Mouse (Mus musculus) liver, embryonic 13.5 days (tissue): ENCODE data around the gene Pole. TPM values are rescaled to one million over a fixed set of nuclear protein-coding genes. Genes with fewer than 3 reads are reported as not detected.

Experiments used
- ATAC-seq: fragments of 200-750 bp; cut with Nextera tagmentation; 2 replicates; pipeline ENCODE4 v1.8.0; 2017; ENCODE audit warnings: low read depth, mild to moderate bottlenecking, moderate number of reproducible peaks, moderate library complexity
- DNase-seq: peaks from one replicate; pipeline ENCODE4 v3.0.0; 2022
- H3K27ac ChIP-seq: fragments of 300-500 bp; sonication (generic); 2 replicates; pipeline ENCODE4 v1.5.1; 2015; ENCODE audit warnings: moderate library complexity, mild to moderate bottlenecking, inconsistent platforms
- H3K27me3 ChIP-seq: fragments of 300-500 bp; sonication (generic); 2 replicates; pipeline ENCODE4 v1.6.1; 2015; ENCODE audit warnings: mild to moderate bottlenecking, inconsistent platforms
- H3K36me3 ChIP-seq: fragments of 300-500 bp; sonication (generic); 2 replicates; pipeline ENCODE4 v1.6.1; 2015; ENCODE audit warnings: mild to moderate bottlenecking, inconsistent platforms
- H3K4me1 ChIP-seq: fragments of 300-500 bp; sonication (generic); replicated peaks from 2 replicates; pipeline ENCODE4 v1.6.1; 2015; ENCODE audit warnings: inconsistent platforms
- H3K4me2 ChIP-seq: fragments of 300-500 bp; sonication (generic); 2 replicates; pipeline ENCODE4 v1.6.1; 2015; ENCODE audit warnings: inconsistent platforms, mild to moderate bottlenecking, moderate library complexity
- H3K4me3 ChIP-seq: fragments of 300-500 bp; sonication (generic); replicated peaks from 2 replicates; pipeline ENCODE4 v1.5.1; 2015; ENCODE audit warnings: mild to moderate bottlenecking, inconsistent platforms
- H3K9ac ChIP-seq: fragments of 300-500 bp; sonication (generic); 2 replicates; pipeline ENCODE4 v1.6.1; 2015; ENCODE audit warnings: mild to moderate bottlenecking, inconsistent platforms
- H3K9me3 ChIP-seq: fragments of 300-500 bp; sonication (generic); replicated peaks from 2 replicates; pipeline ENCODE4 v1.6.1; 2016; ENCODE audit warnings: inconsistent platforms
- WGBS: fragments of 180-500 bp; shearing (Covaris S2); methylation state at CpG from one replicate; pipeline ENCODE4 v1.1.7; 2015; ENCODE audit not compliant: insufficient replicate concordance; 5-methylcytosine and 5-hydroxymethylcytosine counted together
- polyA plus RNA-seq: library from polyadenylated mRNA; unstranded; fragments of >200 nt; fragmentation: Nextera tagmentation; extraction: Ambion mirVana; gene quantifications from 2 replicates; pipeline ENCODE4 v1.2.1, GENCODE M21; 2015

The Pole gene
- polyA plus RNA-seq, 1 experiment from 2014 or later, result 20.6 TPM

DNA sequence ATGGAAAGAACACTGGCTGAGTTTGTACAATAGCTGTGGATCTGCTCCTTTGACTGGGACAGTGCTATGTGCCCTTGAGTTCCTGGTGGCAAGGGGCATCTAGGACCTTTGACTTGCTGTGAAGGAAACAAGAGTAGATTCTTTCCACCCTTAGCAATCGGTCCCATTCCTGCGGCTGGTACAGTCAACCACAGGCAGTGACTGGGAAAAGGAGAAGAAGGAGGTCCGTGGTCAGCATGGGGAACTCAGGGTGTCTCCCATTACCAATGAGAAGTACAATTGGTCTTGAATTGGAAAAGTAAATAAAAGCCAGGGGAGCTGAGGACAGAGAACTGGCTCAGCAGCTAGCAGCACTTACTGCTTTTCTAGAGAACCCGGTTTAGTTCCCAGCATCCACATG lies 59.4 kb downstream of the Pole start:
- DNase-seq, result no peak
- 46% methylated on average over 4 of the region's 4 CpGs for WGBS
- ATAC-seq, result no peak
- Histone ChIP-seq H3K4me2 (no peak overlapping the region), H3K9ac (no peak overlapping the region), H3K4me1 (peaks cover 11% of the 10 kb centered on the region), H3K9me3 (no peaks in the 10 kb centered on the region), H3K27ac (no peak overlapping the region), H3K36me3 (no peaks in the 10 kb centered on the region), H3K4me3 (no peak overlapping the region), H3K27me3 (peaks cover 47% of the 10 kb centered on the region)

DNA sequence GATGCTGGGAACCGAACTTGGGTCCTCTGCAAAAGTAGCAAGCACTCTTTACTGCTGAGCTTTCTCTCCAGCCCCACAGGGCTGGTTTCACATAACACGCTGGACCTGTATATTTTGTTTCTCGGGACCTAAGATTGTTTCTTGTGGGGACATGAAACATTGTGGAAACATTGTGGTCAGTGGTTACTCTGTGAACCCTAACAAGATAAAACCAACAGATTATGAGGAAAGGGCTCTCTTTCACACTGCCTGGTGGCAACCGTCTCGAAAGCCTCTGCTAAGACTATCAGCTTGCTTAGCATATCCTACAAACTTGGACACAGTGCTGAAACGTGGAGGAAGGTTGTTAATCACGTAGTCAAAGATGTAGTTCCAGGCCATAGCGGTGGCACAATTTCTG lies 60.9 kb downstream of the Pole start:
- no peaks in the 10 kb centered on the region for H3K9me3 ChIP-seq
- no peak for DNase-seq
- no peak overlapping the region for H3K4me3 ChIP-seq
- WGBS, result 50% methylated on average over 8 of the region's 8 CpGs
- ATAC-seq, result no peak
- no peak overlapping the region for H3K9ac ChIP-seq
- H3K27me3 ChIP-seq, result peaks cover 35% of the 10 kb centered on the region
- H3K36me3 ChIP-seq, result no peaks in the 10 kb centered on the region
- no peak overlapping the region for H3K27ac ChIP-seq
- peaks cover 11% of the 10 kb centered on the region for H3K4me1 ChIP-seq
- no peak overlapping the region for H3K4me2 ChIP-seq

DNA sequence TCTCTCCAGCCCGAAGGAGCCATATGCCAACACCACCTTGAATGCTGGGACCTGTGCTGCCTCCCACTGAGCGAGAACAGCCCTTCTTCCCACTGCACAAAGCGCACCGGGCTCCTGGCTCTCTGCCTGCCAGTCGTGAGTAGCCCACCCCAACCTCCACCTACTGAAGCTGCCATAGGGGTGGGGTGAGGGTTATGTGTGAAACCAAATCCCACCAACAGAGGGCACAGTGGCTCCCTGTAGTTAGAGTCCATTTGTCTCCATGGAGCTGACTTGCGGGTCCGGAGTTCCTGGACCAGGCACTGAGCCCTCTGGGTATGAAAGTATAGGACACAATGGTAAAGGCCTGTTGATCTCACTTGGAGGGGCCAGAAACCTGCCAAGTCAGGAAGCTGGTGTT lies 68.6 kb downstream of the Pole start:
- ATAC-seq (no peak), DNase-seq (no peak)
- WGBS, result 20% methylated on average over 7 of the region's 7 CpGs
- H3K27me3 ChIP-seq, result peaks cover 18% of the 10 kb centered on the region
- no peaks in the 10 kb centered on the region for H3K4me1 ChIP-seq
- no peak overlapping the region for H3K9ac ChIP-seq
- H3K36me3 ChIP-seq, result no peaks in the 10 kb centered on the region
- H3K9me3 ChIP-seq, result no peaks in the 10 kb centered on the region
- no peak overlapping the region for H3K4me3 ChIP-seq
- H3K4me2 ChIP-seq, result no peak overlapping the region
- no peak overlapping the region for H3K27ac ChIP-seq

DNA sequence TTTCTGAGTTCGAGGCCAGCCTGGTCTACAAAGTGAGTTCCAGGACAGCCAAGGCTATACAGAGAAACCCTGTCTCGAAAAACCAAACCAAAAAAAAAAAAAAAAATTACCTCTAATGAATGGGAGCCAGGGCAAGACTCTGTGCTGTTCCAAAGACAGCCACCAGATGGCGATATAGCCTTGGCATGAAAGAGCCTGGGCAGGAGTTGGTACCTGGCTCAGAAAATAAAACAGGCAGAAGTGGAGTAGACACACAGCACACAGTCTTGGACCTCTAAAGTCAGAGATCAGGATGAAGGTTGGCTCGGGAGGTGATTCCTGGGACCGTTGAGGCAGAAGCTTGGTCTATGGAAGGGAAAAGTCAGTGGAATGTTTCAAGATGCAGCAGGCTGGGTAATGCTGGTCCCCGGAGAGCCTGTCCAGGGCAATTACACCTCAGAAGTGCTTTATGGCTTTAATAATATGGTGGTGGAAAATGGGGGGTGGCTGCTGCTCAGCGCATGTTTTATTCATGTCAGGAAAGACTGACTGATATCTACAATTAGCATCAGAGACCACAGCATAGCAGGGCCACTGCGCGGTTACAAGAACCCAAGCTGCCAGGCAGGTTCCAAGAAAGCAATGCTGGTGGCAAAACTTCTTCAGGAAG lies 71.5 kb downstream of the Pole start:
- H3K4me2 ChIP-seq, result no peak overlapping the region
- 35% methylated on average over 9 of the region's 9 CpGs for WGBS
- 0 out of 2 replicates have a peak, but pooled peaks cover under 1% of the 10 kb centered on the region for H3K4me1 ChIP-seq
- no peaks in the 10 kb centered on the region for H3K9me3 ChIP-seq
- no peak overlapping the region for H3K4me3 ChIP-seq
- H3K27ac ChIP-seq, result no peak overlapping the region
- ATAC-seq (no peak), DNase-seq (peak; percentile 48)
- no peak overlapping the region for H3K9ac ChIP-seq
- H3K27me3 ChIP-seq, result peaks cover 24% of the 10 kb centered on the region
- no peaks in the 10 kb centered on the region for H3K36me3 ChIP-seq

DNA sequence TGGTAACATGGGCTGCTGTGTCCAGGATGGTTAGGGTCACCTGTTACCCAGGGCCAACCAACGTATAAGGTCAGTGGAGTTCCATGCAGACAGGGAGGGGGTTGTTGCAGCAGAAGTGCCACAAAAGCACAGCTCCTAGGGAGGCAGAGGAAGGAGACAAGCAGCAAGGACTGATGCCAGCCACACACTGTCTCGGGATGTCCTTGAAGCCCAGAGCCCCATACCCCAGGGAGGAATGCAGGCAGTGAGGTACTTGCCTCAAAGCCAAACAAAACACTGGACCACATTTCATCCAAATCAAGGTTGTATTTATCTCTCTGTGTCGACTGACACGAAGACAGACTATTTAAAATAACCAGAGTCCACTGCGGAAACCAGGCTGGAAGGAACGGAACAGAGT lies 75.4 kb downstream of the Pole start:
- Histone ChIP-seq H3K4me3 (no peak overlapping the region), H3K36me3 (no peaks in the 10 kb centered on the region), H3K4me1 (peaks cover 13% of the 10 kb centered on the region), H3K9me3 (no peaks in the 10 kb centered on the region), H3K9ac (no peak overlapping the region), H3K27me3 (peaks cover 24% of the 10 kb centered on the region), H3K27ac (no peak overlapping the region), H3K4me2 (no peak overlapping the region)
- 74% methylated on average over 6 of the region's 6 CpGs for WGBS
- no peak for DNase-seq
- ATAC-seq, result no peak

DNA sequence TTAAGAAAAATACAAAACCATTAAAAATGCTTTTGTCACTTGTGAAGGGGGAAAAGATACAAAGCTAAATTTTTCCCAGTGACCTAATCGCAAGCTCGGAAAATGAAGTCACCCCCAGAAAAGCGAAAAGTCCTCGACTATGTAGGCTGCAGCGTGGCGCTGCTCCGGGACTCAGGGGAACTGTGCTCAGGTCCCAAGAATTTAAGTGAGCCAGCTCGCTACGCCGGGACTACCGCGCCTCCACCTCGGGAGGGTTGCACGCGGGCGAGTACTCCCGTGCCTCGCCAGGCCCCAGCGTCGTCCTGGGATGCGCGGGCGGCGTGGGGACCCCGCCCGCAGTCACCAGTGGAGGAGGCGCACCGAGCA lies 76.7 kb downstream of the Pole start:
- H3K4me3 ChIP-seq, result peak overlapping the region; percentile 55
- H3K4me1 ChIP-seq, result peaks cover 13% of the 10 kb centered on the region
- no peaks in the 10 kb centered on the region for H3K9me3 ChIP-seq
- H3K27me3 ChIP-seq, result peaks cover 24% of the 10 kb centered on the region
- DNase-seq (no peak), ATAC-seq (peak; percentile 32)
- 2% methylated on average over 28 of the region's 28 CpGs for WGBS
- peak overlapping the region; percentile 37; the same call in 1 of the 2 replicates for H3K9ac ChIP-seq
- H3K36me3 ChIP-seq, result peaks cover 6% of the 10 kb centered on the region
- no peak overlapping the region for H3K27ac ChIP-seq
- peak overlapping the region; percentile 77 for H3K4me2 ChIP-seq

DNA sequence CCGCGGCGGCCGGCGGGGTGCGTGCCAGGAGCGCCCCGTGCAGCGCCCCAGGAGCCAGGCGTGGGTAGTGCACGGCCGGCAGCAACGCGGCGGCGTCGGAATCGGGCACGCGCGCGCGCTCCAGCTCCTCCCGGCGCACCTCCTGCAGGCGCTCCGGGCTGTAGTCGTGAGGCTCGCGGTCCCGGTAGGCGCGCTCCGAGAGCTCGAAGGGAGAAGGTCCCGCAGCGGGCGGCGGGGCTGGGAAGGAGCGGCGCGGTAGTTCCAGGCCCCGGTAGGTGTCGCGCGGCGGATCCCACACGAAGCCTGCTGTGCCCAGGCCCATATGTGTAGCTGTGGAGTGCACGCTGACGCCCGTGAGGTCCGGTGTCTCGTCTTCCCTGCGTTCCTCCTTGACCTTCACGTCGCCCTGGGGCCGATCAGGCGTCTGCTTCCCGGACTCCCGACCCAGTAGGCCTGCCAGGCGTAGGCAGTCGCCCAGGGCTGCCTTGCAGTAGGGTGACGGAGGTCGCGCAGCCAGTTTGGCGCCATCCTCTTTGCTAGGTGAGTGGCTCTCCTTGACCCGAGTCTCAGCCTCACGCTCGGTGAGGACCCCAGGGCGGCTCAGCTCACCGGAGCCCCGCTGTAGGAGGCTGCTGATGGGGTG lies 77.2 kb downstream of the Pole start:
- peak overlapping the region; percentile 55 for H3K4me3 ChIP-seq
- DNase-seq, result peak; percentile 35
- peaks cover 24% of the 10 kb centered on the region for H3K27me3 ChIP-seq
- peaks cover 8% of the 10 kb centered on the region for H3K36me3 ChIP-seq
- no peak overlapping the region for H3K27ac ChIP-seq
- peak overlapping the region; percentile 37; the same call in 1 of the 2 replicates for H3K9ac ChIP-seq
- 5% methylated on average over 62 of the region's 72 CpGs for WGBS
- peaks cover 13% of the 10 kb centered on the region for H3K4me1 ChIP-seq
- no peaks in the 10 kb centered on the region for H3K9me3 ChIP-seq
- peak; percentile 77 for ATAC-seq
- H3K4me2 ChIP-seq, result peak overlapping the region; percentile 77

DNA sequence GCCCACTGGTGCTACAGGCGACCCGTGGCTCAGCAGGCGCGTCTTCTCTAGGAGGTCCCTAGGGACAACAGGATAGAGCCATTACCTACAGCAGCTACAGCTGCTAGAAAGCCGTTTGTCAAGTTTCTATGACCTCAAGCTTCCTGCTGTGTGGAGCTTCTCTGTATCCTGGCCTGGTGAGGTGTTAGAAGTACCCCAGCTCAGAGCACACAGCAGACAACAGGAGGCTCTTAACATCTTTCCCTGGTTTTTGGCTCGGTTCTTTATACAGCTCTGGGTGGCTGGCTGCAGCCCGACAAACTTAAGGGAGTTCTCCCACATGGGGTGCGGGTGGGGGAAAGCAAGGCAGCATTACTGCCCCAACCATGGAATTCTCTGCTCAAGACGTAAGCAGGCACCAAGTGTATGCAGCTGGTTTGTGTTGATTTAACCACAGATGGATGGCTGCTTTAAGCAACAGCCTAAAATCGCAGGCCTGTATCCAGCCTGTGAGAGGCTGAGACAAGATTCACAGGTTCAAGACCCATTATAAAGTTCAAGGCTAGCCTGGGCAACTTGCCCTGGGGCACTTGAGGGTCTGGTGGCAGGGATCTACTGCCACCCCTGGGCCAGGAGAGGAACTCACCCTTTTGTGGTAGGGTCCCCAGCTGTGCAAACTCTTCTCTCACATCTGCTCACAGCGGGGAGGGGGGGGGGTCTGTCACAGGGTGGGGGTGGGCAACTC lies 77.9 kb downstream of the Pole start:
- Histone ChIP-seq H3K4me3 (peak overlapping the region; percentile 55), H3K4me2 (peak overlapping the region; percentile 77), H3K36me3 (peaks cover 8% of the 10 kb centered on the region), H3K27me3 (peaks cover 24% of the 10 kb centered on the region), H3K9me3 (no peaks in the 10 kb centered on the region), H3K9ac (peak overlapping the region; percentile 37; the same call in 1 of the 2 replicates), H3K27ac (no peak overlapping the region), H3K4me1 (peaks cover 13% of the 10 kb centered on the region)
- ATAC-seq (no peak), DNase-seq (no peak)
- WGBS, result 56% methylated on average over 11 of the region's 11 CpGs

DNA sequence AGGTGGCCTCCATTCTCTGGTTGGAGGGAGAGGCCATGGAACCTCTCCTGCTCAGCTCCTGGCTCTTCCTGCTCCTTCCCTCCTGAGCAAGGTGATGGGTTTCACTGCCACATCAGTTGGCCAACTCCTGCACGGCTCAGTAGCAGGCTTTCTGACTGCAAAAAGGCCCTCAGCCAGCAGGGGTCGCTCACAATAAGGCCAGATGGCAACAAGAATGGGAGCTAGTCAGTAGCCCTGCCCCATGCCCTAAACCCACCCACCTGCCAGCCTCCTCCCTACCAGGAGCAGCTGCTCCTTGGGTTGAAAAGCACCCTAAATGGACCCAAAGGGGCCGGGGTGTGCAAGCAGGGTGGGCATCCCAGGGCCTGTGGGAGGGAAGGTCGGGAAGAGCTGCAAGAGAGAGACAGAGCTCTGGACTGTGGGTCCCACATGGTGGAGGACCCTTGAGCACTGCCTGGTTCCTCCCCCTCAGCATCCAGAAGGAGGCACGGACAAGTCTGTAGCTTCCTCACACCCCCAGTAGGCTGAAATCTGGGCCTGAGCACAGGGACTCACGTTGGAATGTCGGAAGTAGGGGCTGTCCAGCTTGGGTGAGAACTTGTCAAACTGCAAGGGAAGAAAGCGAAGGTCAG lies 90.8 kb downstream of the Pole start:
- Histone ChIP-seq H3K27me3 (no peaks in the 10 kb centered on the region), H3K36me3 (peaks cover 27% of the 10 kb centered on the region), H3K9me3 (no peaks in the 10 kb centered on the region), H3K4me1 (no peaks in the 10 kb centered on the region), H3K4me2 (no peak overlapping the region), H3K4me3 (no peak overlapping the region), H3K9ac (no peak overlapping the region), H3K27ac (no peak overlapping the region)
- DNase-seq (peak; percentile 43), ATAC-seq (peak; percentile 32)
- WGBS, result 50% methylated on average over 8 of the region's 8 CpGs

DNA sequence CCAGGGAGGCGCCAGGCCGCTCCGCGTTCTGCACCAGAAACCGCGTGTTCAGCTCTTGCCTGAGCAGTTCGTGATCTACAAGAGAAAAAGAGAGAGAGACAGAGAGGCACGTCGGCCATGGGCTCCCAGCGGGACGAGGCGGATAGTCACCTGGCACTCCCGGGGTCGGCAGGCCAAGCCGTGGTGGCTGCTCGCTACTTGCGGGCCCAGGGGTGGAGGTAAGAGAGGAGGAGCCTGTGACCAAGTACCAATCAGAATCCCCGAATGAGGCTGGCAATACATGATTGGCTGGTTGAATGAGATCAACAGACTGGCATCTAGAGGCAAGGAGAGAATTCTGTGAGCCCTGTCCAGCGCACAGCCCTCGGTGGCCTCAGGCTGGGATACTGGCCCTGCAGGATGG lies 92.1 kb downstream of the Pole start:
- H3K36me3 ChIP-seq, result peaks cover 27% of the 10 kb centered on the region
- no peaks in the 10 kb centered on the region for H3K4me1 ChIP-seq
- H3K4me2 ChIP-seq, result no peak overlapping the region
- DNase-seq, result no peak
- H3K9me3 ChIP-seq, result no peaks in the 10 kb centered on the region
- 0 out of 2 replicates have a peak, but pooled peaks have one; percentile 13 for ATAC-seq
- H3K27ac ChIP-seq, result no peak overlapping the region
- 65% methylated on average over 20 of the region's 20 CpGs for WGBS
- H3K9ac ChIP-seq, result no peak overlapping the region
- H3K27me3 ChIP-seq, result no peaks in the 10 kb centered on the region
- H3K4me3 ChIP-seq, result no peak overlapping the region

DNA sequence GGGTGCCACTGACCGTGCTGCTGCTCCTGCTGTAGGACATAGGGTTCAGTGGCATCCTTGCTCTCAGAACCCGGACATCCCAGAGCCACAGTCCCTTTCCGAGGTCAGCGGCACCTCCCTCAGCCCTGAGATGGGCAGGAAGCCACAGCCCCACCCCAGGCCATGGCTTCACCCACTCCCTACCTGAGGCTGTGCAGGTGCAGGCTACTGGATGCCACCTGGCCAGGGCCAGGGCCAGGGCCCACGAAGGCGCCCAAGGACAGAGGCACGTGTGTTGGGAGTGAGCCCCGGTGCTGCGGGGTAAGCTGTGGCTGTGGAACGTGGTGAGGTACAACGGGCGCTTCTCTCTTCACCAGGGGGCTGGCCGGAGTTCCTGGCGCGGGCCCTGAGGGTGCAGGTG lies 93.0 kb downstream of the Pole start:
- Histone ChIP-seq H3K4me1 (no peaks in the 10 kb centered on the region), H3K9me3 (no peaks in the 10 kb centered on the region), H3K4me2 (no peak overlapping the region), H3K9ac (no peak overlapping the region), H3K27me3 (no peaks in the 10 kb centered on the region), H3K36me3 (peaks cover 27% of the 10 kb centered on the region), H3K4me3 (no peak overlapping the region), H3K27ac (no peak overlapping the region)
- DNase-seq (no peak), ATAC-seq (no peak)
- 82% methylated on average over 15 of the region's 15 CpGs for whole genome bisulfite sequencing
